Mouse (Mus musculus) cortical plate, adult 2 months (tissue): ENCODE results near the gene Bax.

ENCODE experiments used
- CTCF ChIP-seq: fragments of 200-500 bp; IDR thresholded peaks from 2 replicates; pipeline ENCODE4 v1.5.1; 2011; ENCODE audit warnings: mild to moderate bottlenecking, control low read depth, low read length; ENCODE audit not compliant: insufficient read depth; ENCODE audit errors: extremely low read depth
- POLR2A ChIP-seq: fragments of 200-500 bp; IDR thresholded peaks from 2 replicates; pipeline ENCODE4 v1.6.1; 2011; ENCODE audit warnings: mild to moderate bottlenecking, low read length, control low read depth; ENCODE audit not compliant: insufficient read depth; ENCODE audit errors: extremely low read depth

DNA sequence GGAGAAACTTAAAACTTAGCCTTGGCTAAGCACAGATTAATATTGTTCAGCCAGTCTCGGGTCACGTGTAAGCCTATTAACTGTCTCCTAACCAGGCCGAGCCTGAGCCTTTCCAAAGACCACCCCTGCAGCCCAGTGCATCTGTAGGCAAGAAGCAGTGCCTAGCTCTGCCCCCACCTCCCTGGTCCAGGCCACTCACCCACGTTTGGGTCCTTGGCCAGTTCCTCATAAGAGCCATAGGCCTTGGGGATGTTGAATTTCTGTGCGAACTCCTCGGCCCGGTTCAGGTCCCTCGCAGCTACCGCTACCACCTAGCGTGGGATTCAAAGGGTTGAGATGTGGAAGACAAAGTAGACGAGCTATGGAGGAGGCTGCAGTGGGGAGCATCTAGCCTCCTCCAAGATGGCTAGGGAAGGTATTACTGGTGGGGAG is 21.2 kb upstream of the Bax start:
- TF ChIP-seq POLR2A (no peak), CTCF (no peak)
